Mouse (Mus musculus): ENCODE measurements at regions not wholly inside any gene's neighbourhood (a gene's known extent, or its start where the extent isn't known, plus 50 kb on each side); places are given as distances from the start of the nearest gene placed in this dataset.

GRCm38 (mm10) chr6:50781271-50781670 lies 127.0 kb upstream of the Npvf start:
- TF ChIP-seq CTCF (IDR thresholded peaks at IDR 0.05; ENCODE audit: control insufficient read depth, insufficient read depth, insufficient replicate concordance, low read depth, low read length) (no peak), POLR2A (IDR thresholded peaks at IDR 0.05; ENCODE audit: control insufficient read depth, low read depth, low read length) (no peak)
